Mouse (Mus musculus): ENCODE data around the gene Svop. TPM values are rescaled to one million over a fixed set of nuclear protein-coding genes. Genes with fewer than 3 reads are reported as not detected.

Gene Svop
- polyA plus RNA-seq, 1 experiment from 2014 or later, result 93.9 TPM

DNA sequence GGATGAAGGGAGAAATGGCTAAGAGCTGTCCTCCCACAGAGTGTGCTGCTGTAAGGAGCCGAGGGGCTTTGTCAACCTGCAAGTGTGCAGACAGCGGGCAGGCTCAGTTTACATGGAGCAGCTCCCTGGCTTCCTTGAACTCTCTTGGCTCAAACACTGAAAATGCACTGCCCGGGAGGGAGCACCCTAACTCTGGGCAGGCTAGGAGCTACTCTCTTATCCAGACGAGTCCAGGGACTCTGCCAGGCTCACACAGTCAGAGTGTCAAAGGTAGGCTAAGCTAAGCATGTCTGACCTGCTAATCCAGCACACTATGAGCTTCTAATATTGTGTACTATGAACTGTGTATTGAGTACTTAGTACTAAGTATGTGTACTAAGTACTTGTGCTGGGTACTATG, 84.4 kb downstream of the Svop start:
- no peak overlapping the region for H3K27ac ChIP-seq (replicated peaks)
- 72% methylated on average over 4 of the region's 4 CpGs for WGBS
- no peaks in the 10 kb centered on the region for H3K27me3 ChIP-seq
- H3K9me3 ChIP-seq, result no peaks in the 10 kb centered on the region
- ATAC-seq (ENCODE audit: low FRiP score, low read depth), result no peak
- H3K4me2 ChIP-seq, result no peak overlapping the region
- H3K9ac ChIP-seq, result no peak overlapping the region
- no peaks in the 10 kb centered on the region for H3K36me3 ChIP-seq
- no peaks in the 10 kb centered on the region for H3K4me1 ChIP-seq (replicated peaks)
- H3K4me3 ChIP-seq, result no peak overlapping the region

DNA sequence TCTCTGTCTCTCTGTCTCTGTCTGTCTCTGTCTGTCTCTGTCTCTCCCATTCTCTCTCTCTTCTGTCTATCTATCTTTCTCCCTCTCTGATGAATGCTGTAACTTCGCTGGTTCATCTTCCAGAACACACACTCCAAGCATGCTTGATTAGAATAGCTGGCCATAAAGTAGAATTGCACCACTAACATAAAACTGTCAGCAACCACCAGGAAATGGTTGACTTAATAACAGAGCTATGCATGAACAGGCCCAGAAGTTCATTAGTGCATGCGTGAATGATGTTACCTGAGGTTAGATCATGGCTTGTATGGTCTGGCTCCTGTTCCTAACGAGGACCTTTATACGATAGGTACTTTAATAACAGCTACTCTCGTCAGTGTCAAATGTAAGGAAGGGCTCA, 86.3 kb downstream of the Svop start:
- Histone ChIP-seq H3K9me3 (no peaks in the 10 kb centered on the region), H3K9ac (no peak overlapping the region), H3K27ac (replicated peaks) (no peak overlapping the region), H3K36me3 (no peaks in the 10 kb centered on the region), H3K4me1 (replicated peaks) (no peaks in the 10 kb centered on the region), H3K4me2 (no peak overlapping the region), H3K4me3 (no peak overlapping the region), H3K27me3 (no peaks in the 10 kb centered on the region)
- ATAC-seq (ENCODE audit: low FRiP score, low read depth), result no peak
- 83% methylated on average over 5 of the region's 5 CpGs for WGBS

DNA sequence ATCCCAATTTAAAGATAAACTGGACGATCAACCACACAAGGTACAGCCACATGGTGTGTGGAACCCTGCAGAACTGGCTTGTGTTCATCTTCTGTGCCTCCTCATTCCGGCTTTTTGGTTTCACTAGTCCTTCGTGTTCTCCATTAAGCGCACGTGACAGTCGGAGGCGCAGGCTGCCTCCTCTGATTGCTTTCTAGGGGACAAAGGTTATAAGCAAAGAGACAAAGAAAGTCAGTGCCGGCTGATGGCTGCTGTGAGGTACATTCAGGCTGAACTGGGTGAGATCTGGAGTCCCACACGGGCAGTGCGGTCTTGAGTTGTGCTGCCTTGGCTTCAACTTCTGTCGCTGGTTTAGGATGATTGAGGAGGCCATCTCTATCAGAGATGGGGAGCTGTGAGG, 86.8 kb downstream of the Svop start:
- H3K4me2 ChIP-seq, result no peak overlapping the region
- ATAC-seq (ENCODE audit: low FRiP score, low read depth), result no peak
- WGBS, result 60% methylated on average over 11 of the region's 11 CpGs
- no peaks in the 10 kb centered on the region for H3K4me1 ChIP-seq (replicated peaks)
- no peaks in the 10 kb centered on the region for H3K27me3 ChIP-seq
- H3K27ac ChIP-seq (replicated peaks), result no peak overlapping the region
- no peak overlapping the region for H3K4me3 ChIP-seq
- H3K36me3 ChIP-seq, result no peaks in the 10 kb centered on the region
- H3K9me3 ChIP-seq, result no peaks in the 10 kb centered on the region
- H3K9ac ChIP-seq, result no peak overlapping the region

DNA sequence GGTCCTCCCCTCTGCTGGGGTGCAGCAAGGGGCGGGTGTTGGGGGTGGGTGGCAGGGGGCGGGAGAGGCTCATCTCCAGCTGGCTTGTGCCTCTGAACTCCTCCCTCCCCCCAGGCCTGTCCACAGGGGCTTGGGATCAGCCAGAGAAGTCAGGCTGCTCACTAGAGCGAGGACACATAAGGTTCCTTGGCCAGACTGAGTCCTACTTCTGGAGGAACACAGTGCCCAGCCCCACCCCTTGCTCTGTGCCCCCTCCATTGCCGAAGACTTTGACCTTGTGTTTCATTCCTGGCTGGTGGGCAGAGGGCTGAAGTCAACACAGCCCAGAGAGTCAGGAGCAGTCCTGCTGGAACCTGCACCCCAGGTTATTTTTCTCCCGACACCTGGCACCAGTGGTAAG, 87.8 kb downstream of the Svop start, which contains the start of gene Dao:
Dao (plus strand) TSS at position 162 of the 400 bp plus-strand sequence.
- H3K36me3 ChIP-seq, result no peaks in the 10 kb centered on the region
- 61% methylated on average over 5 of the region's 5 CpGs for WGBS
- ATAC-seq (ENCODE audit: low FRiP score, low read depth), result no peak
- no peak within 1 kb of the TSS for H3K9ac ChIP-seq
- no peak within 1 kb of the TSS for H3K4me2 ChIP-seq
- no peak within 1 kb of the TSS for H3K4me3 ChIP-seq
- no peak within 1 kb of the TSS for H3K27ac ChIP-seq (replicated peaks)
- no peaks in the 10 kb centered on the region for H3K9me3 ChIP-seq
- no peaks in the 10 kb centered on the region for H3K27me3 ChIP-seq
- H3K4me1 ChIP-seq (replicated peaks), result no peaks in the 10 kb centered on the region

DNA sequence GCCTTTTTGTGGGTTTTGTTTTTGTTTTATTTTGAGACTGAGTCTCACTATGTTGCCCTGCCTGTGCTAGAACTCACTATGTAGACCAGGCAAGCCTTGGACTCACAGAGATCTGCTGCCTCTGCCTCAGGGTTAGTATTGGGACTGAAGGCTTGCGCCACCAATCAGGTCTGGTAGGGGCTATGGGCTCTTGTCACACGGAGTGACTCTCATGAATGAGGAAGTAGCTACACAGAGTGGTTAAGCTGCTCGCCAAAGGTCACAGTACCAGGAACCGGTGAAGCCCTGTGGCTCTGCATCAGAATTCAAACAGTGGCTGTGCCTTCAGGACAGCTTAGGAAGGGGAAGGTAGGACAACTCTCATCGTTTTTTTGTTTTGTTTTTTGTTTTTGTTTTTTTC, 92.0 kb downstream of the Svop start:
- H3K4me3 ChIP-seq, result no peak overlapping the region
- no peak overlapping the region for H3K4me2 ChIP-seq
- no peak for ATAC-seq (ENCODE audit: low FRiP score, low read depth)
- H3K4me1 ChIP-seq (replicated peaks), result peaks cover 5% of the 10 kb centered on the region
- no peaks in the 10 kb centered on the region for H3K27me3 ChIP-seq
- 67% methylated on average over 5 of the region's 5 CpGs for WGBS
- H3K9ac ChIP-seq, result no peak overlapping the region
- no peak overlapping the region for H3K27ac ChIP-seq (replicated peaks)
- no peaks in the 10 kb centered on the region for H3K36me3 ChIP-seq
- no peaks in the 10 kb centered on the region for H3K9me3 ChIP-seq

DNA sequence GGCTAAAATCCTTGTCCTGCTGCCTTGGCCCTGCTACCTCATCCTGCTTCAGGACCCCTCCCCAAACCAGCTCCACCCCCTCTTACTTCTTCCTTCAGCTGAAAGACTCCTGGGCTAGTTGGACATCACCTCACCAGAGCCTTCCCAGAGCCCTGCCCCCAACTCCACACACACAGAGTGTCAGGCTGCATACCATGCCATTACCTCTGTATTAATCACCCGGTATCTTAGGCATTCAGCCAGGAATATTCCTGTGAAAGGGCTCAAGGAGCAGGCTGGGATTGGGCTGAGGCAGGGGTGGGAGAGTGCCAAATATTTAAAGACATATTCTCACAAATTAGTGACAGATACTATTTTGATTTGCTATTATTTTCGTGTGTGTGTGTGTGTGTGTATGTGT, 94.9 kb downstream of the Svop start:
- Histone ChIP-seq H3K36me3 (no peaks in the 10 kb centered on the region), H3K9me3 (no peaks in the 10 kb centered on the region), H3K27me3 (no peaks in the 10 kb centered on the region), H3K9ac (no peak overlapping the region), H3K4me2 (no peak overlapping the region), H3K4me3 (no peak overlapping the region), H3K4me1 (replicated peaks) (peaks cover 24% of the 10 kb centered on the region), H3K27ac (replicated peaks) (no peak overlapping the region)
- ATAC-seq (ENCODE audit: low FRiP score, low read depth), result no peak
- 63% methylated on average over 2 of the region's 2 CpGs for WGBS

DNA sequence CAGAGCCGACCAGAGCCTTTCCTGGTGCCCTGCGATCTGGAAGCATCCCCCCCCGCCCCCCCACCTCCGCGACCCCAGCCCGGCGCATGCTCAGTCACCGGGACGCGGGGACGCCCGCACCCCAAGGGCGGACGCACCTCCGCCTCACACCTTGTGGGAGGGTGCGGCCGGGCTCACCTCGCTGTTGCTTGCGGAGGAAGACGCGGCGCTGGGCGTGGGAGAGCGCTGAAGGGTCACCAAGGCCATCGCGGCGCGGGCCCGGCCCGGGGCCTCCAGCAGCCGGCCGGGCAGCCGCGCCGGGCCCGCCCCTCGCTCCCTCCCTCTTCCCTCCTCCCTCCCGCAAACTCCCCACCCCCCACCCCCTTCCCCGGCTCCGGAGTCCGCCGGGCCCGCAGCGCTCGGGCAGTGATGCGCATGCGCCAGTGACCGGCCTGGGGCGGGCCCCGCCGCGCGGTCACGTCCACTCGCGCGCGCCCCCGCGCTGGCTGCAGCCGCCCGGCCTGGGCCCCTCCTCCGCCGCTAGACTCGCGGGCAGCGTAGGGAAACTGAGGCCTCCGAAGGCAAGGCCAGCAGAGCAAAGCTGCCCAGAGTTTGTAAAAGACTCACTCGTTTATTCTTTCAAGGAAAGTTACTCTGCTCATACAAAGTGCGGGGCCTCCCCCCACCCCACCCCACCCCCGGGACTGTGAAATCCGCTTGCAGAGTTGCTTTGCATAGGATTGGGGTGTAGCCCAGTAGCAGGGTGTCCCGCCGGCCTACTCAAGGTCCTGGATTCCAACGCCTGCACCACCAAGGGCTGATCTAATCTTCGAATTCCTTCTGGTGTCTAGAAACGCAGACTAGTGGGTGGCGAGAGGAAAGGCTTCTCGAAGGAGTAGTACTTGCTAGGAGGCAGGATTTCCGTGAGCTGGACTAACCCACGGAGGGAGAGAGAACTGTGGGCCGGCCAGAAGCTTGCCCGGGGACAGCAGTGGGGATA, 97.6 kb downstream of the Svop start, which contains the start of gene Ssh1:
Ssh1 (minus strand) TSS at position 408 of the 979 bp plus-strand sequence.
- Histone ChIP-seq H3K4me2 (peak within 1 kb of the TSS; percentile 91), H3K4me1 (replicated peaks) (peaks cover 40% of the 10 kb centered on the region), H3K4me3 (peak within 1 kb of the TSS; percentile 89), H3K27me3 (no peaks in the 10 kb centered on the region), H3K36me3 (no peaks in the 10 kb centered on the region; the same call in 1 of the 2 replicates), H3K9ac (peak within 1 kb of the TSS; percentile 89), H3K9me3 (no peaks in the 10 kb centered on the region), H3K27ac (replicated peaks) (peak within 1 kb of the TSS; percentile 99)
- peak; percentile 89 for ATAC-seq (ENCODE audit: low FRiP score, low read depth)
- under 1% methylated on average over 66 of the region's 83 CpGs for WGBS

DNA sequence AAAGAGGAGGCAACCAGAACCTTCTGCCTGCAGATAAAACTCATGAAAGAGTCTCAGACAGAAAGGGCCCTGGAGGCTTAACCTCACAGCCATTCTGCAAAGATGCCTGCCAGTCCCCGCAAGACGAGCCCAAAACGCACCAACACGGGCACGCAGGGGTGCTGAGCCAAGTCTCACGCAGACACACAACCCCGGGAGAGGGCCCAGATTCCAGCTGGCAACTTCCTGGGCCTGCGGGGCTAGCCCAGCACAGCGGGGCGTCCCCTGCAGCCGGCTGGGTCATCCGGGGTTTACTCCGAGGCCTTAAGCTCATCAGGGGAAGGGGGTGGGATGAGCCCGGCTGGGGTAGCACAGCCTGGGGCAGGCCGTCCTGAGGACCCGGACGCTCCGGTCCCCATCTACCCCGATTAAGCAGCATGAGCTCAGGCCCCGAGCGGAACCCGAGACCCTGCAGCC, 98.3 kb downstream of the Svop start:
- H3K9ac ChIP-seq, result peak overlapping the region; percentile 89
- peak overlapping the region; percentile 89 for H3K4me3 ChIP-seq
- H3K4me2 ChIP-seq, result peak overlapping the region; percentile 91
- H3K4me1 ChIP-seq (replicated peaks), result peaks cover 40% of the 10 kb centered on the region
- no peaks in the 10 kb centered on the region for H3K9me3 ChIP-seq
- no peaks in the 10 kb centered on the region; the same call in 1 of the 2 replicates for H3K36me3 ChIP-seq
- ATAC-seq (ENCODE audit: low FRiP score, low read depth), result no peak; the same call in 1 of the 2 replicates
- peak overlapping the region; percentile 99 for H3K27ac ChIP-seq (replicated peaks)
- H3K27me3 ChIP-seq, result no peaks in the 10 kb centered on the region
- under 1% methylated on average over 22 of the region's 22 CpGs for WGBS

DNA sequence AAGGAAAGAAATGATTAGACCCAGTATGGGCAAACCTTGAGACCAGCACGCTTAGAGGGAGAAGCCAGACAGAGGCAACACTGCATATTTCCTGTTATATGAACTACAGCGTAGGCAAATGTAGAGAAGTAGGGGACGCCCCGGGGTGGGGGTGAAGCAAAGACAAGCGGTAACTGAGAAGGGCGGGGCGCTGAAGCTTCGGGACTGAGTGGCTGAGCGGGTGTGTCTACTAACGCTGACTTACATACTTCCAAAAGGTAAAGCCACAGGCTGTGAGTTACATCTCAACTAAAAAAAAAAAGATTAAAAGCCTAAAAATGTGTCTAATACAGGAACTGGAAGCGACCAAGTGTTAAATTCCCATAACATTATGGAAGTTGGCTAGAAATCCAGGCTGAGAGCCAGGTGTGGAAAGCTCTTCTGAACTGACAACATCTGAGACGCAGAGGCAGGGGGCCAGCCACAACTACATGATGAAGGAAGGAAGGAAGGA, 99.0 kb downstream of the Svop start:
- no peaks in the 10 kb centered on the region; the same call in 1 of the 2 replicates for H3K36me3 ChIP-seq
- peak overlapping the region; percentile 89 for H3K4me3 ChIP-seq
- no peaks in the 10 kb centered on the region for H3K27me3 ChIP-seq
- no peak for ATAC-seq (ENCODE audit: low FRiP score, low read depth)
- H3K4me1 ChIP-seq (replicated peaks), result peaks cover 40% of the 10 kb centered on the region
- H3K9ac ChIP-seq, result peak overlapping the region; percentile 89
- peak overlapping the region; percentile 91 for H3K4me2 ChIP-seq
- 31% methylated on average over 12 of the region's 12 CpGs for WGBS
- H3K27ac ChIP-seq (replicated peaks), result peak overlapping the region; percentile 99
- no peaks in the 10 kb centered on the region for H3K9me3 ChIP-seq

DNA sequence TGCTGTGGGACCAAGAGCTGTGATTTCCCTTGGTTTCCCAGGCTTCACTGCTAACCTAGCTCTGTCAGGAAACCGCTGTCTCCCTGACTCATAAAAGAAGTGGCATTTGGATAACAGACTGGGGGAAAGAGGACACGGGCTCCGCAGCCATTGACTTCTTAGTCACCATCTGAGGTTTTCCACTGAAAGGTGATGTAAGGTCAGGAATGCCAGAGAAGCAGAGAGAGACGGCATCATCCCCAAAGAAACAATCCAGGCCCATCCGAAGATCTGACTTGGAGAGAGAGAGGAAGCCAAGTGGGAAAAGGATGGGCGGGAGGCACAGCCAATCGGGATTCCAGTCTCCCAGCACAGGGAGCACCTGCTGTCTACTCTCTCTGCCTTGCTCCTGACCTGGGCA, 100.2 kb downstream of the Svop start:
- 0 out of 2 replicates have a peak overlapping the region, but pooled peaks have one; percentile 29 for H3K9ac ChIP-seq
- no peaks in the 10 kb centered on the region; the same call in 1 of the 2 replicates for H3K36me3 ChIP-seq
- peak overlapping the region; percentile 91; the same call in 1 of the 2 replicates for H3K4me2 ChIP-seq
- H3K27me3 ChIP-seq, result no peaks in the 10 kb centered on the region
- peaks cover 46% of the 10 kb centered on the region for H3K4me1 ChIP-seq (replicated peaks)
- no peak overlapping the region for H3K4me3 ChIP-seq
- H3K9me3 ChIP-seq, result no peaks in the 10 kb centered on the region
- ATAC-seq (ENCODE audit: low FRiP score, low read depth), result no peak
- H3K27ac ChIP-seq (replicated peaks), result no peak overlapping the region
- WGBS, result 71% methylated on average over 7 of the region's 7 CpGs

DNA sequence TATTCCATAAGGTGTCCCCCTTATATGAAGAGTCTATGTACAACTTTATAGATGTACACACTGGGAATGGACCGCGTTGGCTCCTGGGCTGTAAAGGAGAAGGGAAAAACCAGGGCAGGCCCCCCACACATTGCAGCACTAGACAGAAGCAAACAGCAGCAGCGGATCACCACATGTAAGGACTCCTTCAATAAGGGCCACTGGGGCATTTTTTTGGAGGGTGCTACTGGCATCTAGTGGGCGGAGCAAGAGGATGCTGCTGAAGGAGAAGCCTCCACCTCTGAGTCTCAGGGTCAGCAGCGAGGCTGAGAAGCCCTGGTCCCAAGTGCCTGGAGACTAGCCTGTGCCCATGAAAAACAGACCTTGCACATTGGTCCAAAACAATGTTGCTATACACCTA, 100.8 kb downstream of the Svop start:
- Histone ChIP-seq H3K4me3 (no peak overlapping the region), H3K4me1 (replicated peaks) (peaks cover 46% of the 10 kb centered on the region), H3K9me3 (no peaks in the 10 kb centered on the region), H3K4me2 (no peak overlapping the region), H3K27me3 (no peaks in the 10 kb centered on the region), H3K27ac (replicated peaks) (no peak overlapping the region), H3K9ac (no peak overlapping the region), H3K36me3 (no peaks in the 10 kb centered on the region; the same call in 1 of the 2 replicates)
- ATAC-seq (ENCODE audit: low FRiP score, low read depth), result no peak
- 91% methylated on average over 5 of the region's 5 CpGs for WGBS

DNA sequence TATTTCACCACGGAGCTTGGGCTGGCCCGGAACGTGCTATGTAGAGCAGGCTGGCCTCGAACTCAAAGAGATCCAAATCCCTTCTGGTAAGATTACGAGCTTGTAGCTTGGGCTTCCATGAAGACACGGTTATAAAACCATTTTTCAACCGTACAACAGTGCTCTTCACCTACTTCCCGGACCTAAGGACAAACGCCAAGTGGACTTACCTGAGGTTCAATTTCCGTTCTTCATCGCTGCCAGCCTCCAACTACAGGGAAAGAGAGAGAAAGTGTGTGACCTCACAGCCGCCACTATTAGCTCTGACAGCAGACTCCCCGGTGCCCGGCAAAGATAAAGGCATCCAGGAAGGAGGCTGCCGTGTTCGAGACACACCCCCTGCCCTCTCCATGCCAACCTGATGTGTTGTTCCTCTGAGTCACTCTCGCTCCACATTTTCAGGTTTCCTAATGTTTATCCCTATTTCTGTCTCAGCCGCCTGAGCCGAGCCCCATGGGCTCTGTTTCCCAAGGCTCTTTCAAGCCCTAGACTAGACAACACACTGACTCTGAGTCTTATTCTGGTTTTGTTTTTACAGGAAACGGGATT, 101.8 kb downstream of the Svop start:
- no peaks in the 10 kb centered on the region; the same call in 1 of the 2 replicates for H3K36me3 ChIP-seq
- no peak overlapping the region for H3K27ac ChIP-seq (replicated peaks)
- WGBS, result 88% methylated on average over 20 of the region's 20 CpGs
- no peak overlapping the region for H3K4me2 ChIP-seq
- no peaks in the 10 kb centered on the region for H3K27me3 ChIP-seq
- peaks cover 43% of the 10 kb centered on the region for H3K4me1 ChIP-seq (replicated peaks)
- no peak for ATAC-seq (ENCODE audit: low FRiP score, low read depth)
- no peaks in the 10 kb centered on the region for H3K9me3 ChIP-seq
- no peak overlapping the region for H3K4me3 ChIP-seq
- no peak overlapping the region for H3K9ac ChIP-seq
